Mouse (Mus musculus) spleen, postnatal 0 days (tissue): ENCODE results near the gene Stub1. TPM values are rescaled to one million over a fixed set of nuclear protein-coding genes. Genes with fewer than 3 reads are reported as not detected.

Experiments used
- polyA plus RNA-seq: library from polyadenylated mRNA; unstranded; fragments of >200 nt; fragmentation: Nextera tagmentation; extraction: Ambion mirVana; gene quantifications from 2 replicates; pipeline ENCODE4 v1.2.1, GENCODE M21; 2015

The Stub1 gene
- polyA plus RNA-seq, 1 experiment from 2014 or later: 123 TPM

Other genes with a start within 250 kb of the Stub1 start
- gene Gng13, start 116.2 kb downstream of the Stub1 start, polyA plus RNA-seq: 0.97 and 2.3 TPM in 2 replicates
- 23.3 and 29.4 TPM in 2 replicates for gene Chtf18, start 106.0 kb downstream of the Stub1 start, polyA plus RNA-seq
- gene Rpusd1, start 105.7 kb downstream of the Stub1 start, polyA plus RNA-seq: 9.7 and 10.3 TPM in 2 replicates
- gene Mslnl, start 97.4 kb downstream of the Stub1 start, polyA plus RNA-seq: not detected in 2 replicates
- gene Msln, start 79.0 kb downstream of the Stub1 start, polyA plus RNA-seq: 66.0 and 71.7 TPM in 2 replicates
- 17.6 and 18.6 TPM in 2 replicates for gene Narfl, start 59.6 kb downstream of the Stub1 start, polyA plus RNA-seq
- gene Haghl, start 47.7 kb downstream of the Stub1 start, polyA plus RNA-seq: 24.5 and 25.5 TPM in 2 replicates
- gene Ccdc78, start 46.8 kb downstream of the Stub1 start, polyA plus RNA-seq: 0.10 and 0.19 TPM in 2 replicates
- 64.4 and 68.0 TPM in 2 replicates for gene Fam173a, start 40.5 kb downstream of the Stub1 start, polyA plus RNA-seq
- not detected in 2 replicates for gene AC134908.4, start 37.7 kb downstream of the Stub1 start, polyA plus RNA-seq
- 42.7 and 43.8 TPM in 2 replicates for gene Metrn, start 36.3 kb downstream of the Stub1 start, polyA plus RNA-seq
- gene Fbxl16, start 24.3 kb downstream of the Stub1 start, polyA plus RNA-seq: 0.38 and 0.73 TPM in 2 replicates
- gene Wdr24, start 9.8 kb downstream of the Stub1 start, polyA plus RNA-seq: 9.9 and 11.4 TPM in 2 replicates
- 12.0 and 13.3 TPM in 2 replicates for gene Jmjd8, start 4.5 kb downstream of the Stub1 start, polyA plus RNA-seq
- 1.4 and 1.9 TPM in 2 replicates for gene Rhbdl1, start 3.9 kb upstream of the Stub1 start, polyA plus RNA-seq
- 1.0 and 1.1 TPM in 2 replicates for gene Gm20683, start 8.4 kb upstream of the Stub1 start, polyA plus RNA-seq
- 12.9 and 13.5 TPM in 2 replicates for gene Rhot2, start 11.4 kb upstream of the Stub1 start, polyA plus RNA-seq
- 10.9 and 12.9 TPM in 2 replicates for gene Wdr90, start 28.1 kb upstream of the Stub1 start, polyA plus RNA-seq
- 38.2 and 38.4 TPM in 2 replicates for gene Mcrip2, start 35.4 kb upstream of the Stub1 start, polyA plus RNA-seq
- 34.2 and 34.8 TPM in 2 replicates for gene Mettl26, start 41.7 kb upstream of the Stub1 start, polyA plus RNA-seq
- 0.30 and 0.38 TPM in 2 replicates for gene Wfikkn1, start 47.5 kb upstream of the Stub1 start, polyA plus RNA-seq
- 7.1 and 9.0 TPM in 2 replicates for gene Rab40c, start 86.3 kb upstream of the Stub1 start, polyA plus RNA-seq
- gene Pigq, start 111.5 kb upstream of the Stub1 start, polyA plus RNA-seq: 119 and 130 TPM in 2 replicates
- gene Nhlrc4, start 111.6 kb upstream of the Stub1 start, polyA plus RNA-seq: 7.8 and 8.1 TPM in 2 replicates
- 0.07 and 0.11 TPM in 2 replicates for gene A930017K11Rik, start 119.2 kb upstream of the Stub1 start, polyA plus RNA-seq
- 15.0 and 15.2 TPM in 2 replicates for gene Capn15, start 152.4 kb upstream of the Stub1 start, polyA plus RNA-seq
- 3.0 and 3.6 TPM in 2 replicates for gene Rab11fip3, start 236.2 kb upstream of the Stub1 start, polyA plus RNA-seq